Mouse (Mus musculus): ENCODE results near the gene Rnasel.

- no peak for TF ChIP-seq CTCF (IDR thresholded peaks at IDR 0.05; ENCODE audit: borderline replicate concordance, control insufficient read depth, extremely low read depth, insufficient read depth, low read length, poor library complexity)
- no peak for TF ChIP-seq POLR2A (IDR thresholded peaks at IDR 0.05; ENCODE audit: control insufficient read depth, extremely low read depth, insufficient read depth, low read length, poor library complexity)
Observed at GRCm38 (mm10) chr1:153741551-153742316, 7.5 kb upstream of the Rnasel start.
